Mouse (Mus musculus) CH12.LX (cell line): Measurements from ENCODE around the gene Ggct. TPM values are rescaled to one million over a fixed set of nuclear protein-coding genes. Genes with fewer than 3 reads are reported as not detected.
A peak's percentile ranks its signal among the peaks of the same experiment; 100 is the strongest.

Experiments
- DNase-seq: peaks from one replicate; pipeline ENCODE4 v3.0.0-alpha.2; 2013; ENCODE audit errors: extremely low read depth
- H3K27ac ChIP-seq: 2 replicates; pipeline ENCODE4 v1.5.1; 2012; ENCODE audit warnings: low read depth, mild to moderate bottlenecking, control low read depth, moderate library complexity; ENCODE audit not compliant: insufficient read depth
- H3K27me3 ChIP-seq: replicated peaks from 2 replicates; pipeline ENCODE3; 2012; ENCODE audit warnings: inconsistent platforms
- H3K36me3 ChIP-seq, 2 experiments: replicated peaks in 1 of 2; 2 replicates each; pipeline versions ENCODE3 to v1.6.1; 2012; ENCODE audit warnings: inconsistent platforms in 1 of 2, low read length in 1 of 2, mild to moderate bottlenecking in 1 of 2, mixed read lengths in 1 of 2, moderate library complexity in 1 of 2; ENCODE audit not compliant: control insufficient read depth in 1 of 2, insufficient read depth in 1 of 2
- H3K4me1 ChIP-seq, 2 experiments: 2 replicates each; pipeline ENCODE4 v1.6.1; 2012; ENCODE audit warnings: inconsistent platforms in 1 of 2, moderate library complexity in 1 of 2; ENCODE audit not compliant: insufficient read depth in 2 of 2, control insufficient read depth in 1 of 2
- H3K4me2 ChIP-seq: 2 replicates; pipeline ENCODE4 v1.6.1; 2012; ENCODE audit warnings: low read depth, mild to moderate bottlenecking, control low read depth; ENCODE audit not compliant: poor library complexity, insufficient read depth, severe bottlenecking
- H3K4me3 ChIP-seq, 3 experiments: fragments of 150-350 bp in 1 of 3; sonication (generic) in 1 of 3; replicated peaks in 1 of 3; 2 replicates each; pipeline versions ENCODE3 to v1.5.1; 2011 to 2012; ENCODE audit warnings: low read depth in 2 of 3, low read length in 2 of 3, mild to moderate bottlenecking in 2 of 3, moderate library complexity in 2 of 3, control low read depth in 1 of 3, improper control_type of control experiment in 1 of 3, inconsistent platforms in 1 of 3, mixed read lengths in 1 of 3; ENCODE audit not compliant: poor library complexity in 1 of 3
- H3K79me2 ChIP-seq: replicated peaks from 2 replicates; pipeline ENCODE4 v1.6.1; 2012; ENCODE audit warnings: mild to moderate bottlenecking, moderate library complexity; ENCODE audit not compliant: control insufficient read depth, poor library complexity, insufficient read depth, severe bottlenecking; ENCODE audit errors: extremely low read depth
- H3K9ac ChIP-seq: 2 replicates; pipeline ENCODE4 v1.6.1; 2012; ENCODE audit warnings: low read depth, mild to moderate bottlenecking, control low read depth, moderate library complexity; ENCODE audit not compliant: insufficient read depth
- H3K9me3 ChIP-seq: replicated peaks from 2 replicates; pipeline ENCODE3; 2012; ENCODE audit warnings: low read length, inconsistent platforms, mixed read lengths
- CTCF ChIP-seq, 2 experiments: IDR thresholded peaks in 1 of 2; conservative IDR thresholded peaks in 1 of 2; 2 replicates each; pipeline ENCODE4 v1.5.1; 2011 to 2012; ENCODE audit warnings: low read depth in 2 of 2, low read length in 2 of 2, improper control_type of control experiment in 1 of 2, inconsistent platforms in 1 of 2, mild to moderate bottlenecking in 1 of 2, moderate library complexity in 1 of 2
- ELF1 ChIP-seq: IDR thresholded peaks from 2 replicates; pipeline ENCODE4 v1.6.1; 2014; ENCODE audit warnings: low read depth, mild to moderate bottlenecking, inconsistent platforms, low read length, improper control_type of control experiment
- EP300 ChIP-seq: IDR thresholded peaks from 2 replicates; pipeline ENCODE4 v1.6.1; 2011; ENCODE audit warnings: low read length, improper control_type of control experiment
- ETS1 ChIP-seq: conservative IDR thresholded peaks from 2 replicates; pipeline ENCODE4 v1.6.1; 2012; ENCODE audit warnings: low read depth, mild to moderate bottlenecking, inconsistent platforms, low read length, improper control_type of control experiment, moderate library complexity
- GABPA ChIP-seq: IDR thresholded peaks from 2 replicates; pipeline ENCODE4 v1.6.1; 2012; ENCODE audit warnings: low read depth, low read length, improper control_type of control experiment, inconsistent platforms; ENCODE audit not compliant: insufficient replicate concordance
- HCFC1 ChIP-seq: IDR thresholded peaks from 2 replicates; pipeline ENCODE4 v1.6.1; 2012; ENCODE audit warnings: low read depth, mild to moderate bottlenecking, inconsistent platforms, low read length, improper control_type of control experiment
- IRF4 ChIP-seq: IDR thresholded peaks from 2 replicates; pipeline ENCODE4 v1.6.1; 2014; ENCODE audit warnings: low read depth, mild to moderate bottlenecking, inconsistent platforms, low read length, improper control_type of control experiment
- MAFK ChIP-seq: IDR thresholded peaks from 2 replicates; pipeline ENCODE4 v1.6.1; 2011; ENCODE audit warnings: low read length, improper control_type of control experiment; ENCODE audit not compliant: insufficient replicate concordance
- MAX ChIP-seq: IDR thresholded peaks from 2 replicates; pipeline ENCODE4 v1.6.1; 2011; ENCODE audit warnings: low read length, improper control_type of control experiment
- MEF2A ChIP-seq: IDR thresholded peaks from 2 replicates; pipeline ENCODE4 v1.6.1; 2014; ENCODE audit warnings: low read depth, mild to moderate bottlenecking, inconsistent platforms, low read length, improper control_type of control experiment, borderline replicate concordance
- MYC ChIP-seq: IDR thresholded peaks from 2 replicates; pipeline ENCODE4 v1.6.1; 2011; ENCODE audit warnings: low read depth, mild to moderate bottlenecking, improper control_type of control experiment, low read length
- POLR2AphosphoS2 ChIP-seq: IDR thresholded peaks from 2 replicates; pipeline ENCODE4 v1.6.1; 2011; ENCODE audit warnings: low read depth, low read length, improper control_type of control experiment
- RAD21 ChIP-seq: IDR thresholded peaks from 2 replicates; pipeline ENCODE4 v1.6.1; 2011; ENCODE audit warnings: low read depth, mild to moderate bottlenecking, low read length, improper control_type of control experiment, moderate library complexity
- RCOR1 ChIP-seq: conservative IDR thresholded peaks from 2 replicates; pipeline ENCODE4 v1.6.1; 2012; ENCODE audit warnings: low read depth, mild to moderate bottlenecking, inconsistent platforms, low read length, improper control_type of control experiment
- SMC3 ChIP-seq: IDR thresholded peaks from 2 replicates; pipeline ENCODE4 v1.6.1; 2011; ENCODE audit warnings: low read depth, low read length, improper control_type of control experiment
- USF1 ChIP-seq: IDR thresholded peaks from 2 replicates; pipeline ENCODE4 v1.6.1; 2014; ENCODE audit warnings: low read depth, mild to moderate bottlenecking, inconsistent platforms, low read length, improper control_type of control experiment
- USF2 ChIP-seq: conservative IDR thresholded peaks from 2 replicates; pipeline ENCODE4 v1.6.1; 2011; ENCODE audit warnings: low read depth, low read length, improper control_type of control experiment
- ZC3H11A ChIP-seq: IDR thresholded peaks from 2 replicates; pipeline ENCODE4 v1.6.1; 2012; ENCODE audit warnings: low read depth, mild to moderate bottlenecking, inconsistent platforms, low read length, improper control_type of control experiment
- ZKSCAN1 ChIP-seq: IDR thresholded peaks from 2 replicates; pipeline ENCODE4 v1.6.1; 2012; ENCODE audit warnings: low read depth, inconsistent platforms, low read length, improper control_type of control experiment, borderline replicate concordance
- ZNF384 ChIP-seq: IDR thresholded peaks from 2 replicates; pipeline ENCODE4 v1.6.1; 2012; ENCODE audit warnings: low read depth, low read length, improper control_type of control experiment, inconsistent platforms
- dilution Hi-C: fragments of 300-500 bp; cut with MboI; formaldehyde crosslinking; loops from 2 replicates; pipeline ENCODE4 v1.14.3; 2020; ENCODE audit warnings: low sequenced_read_pairs; ENCODE audit not compliant: extremely low pct_unique_long_range_greater_than_20kb, extremely low pct_ligation_motif_present
- in situ Hi-C: fragments of 300-500 bp; cut with MboI; formaldehyde crosslinking; loops from 3 replicates; pipeline ENCODE4 v1.14.3; 2019; ENCODE audit warnings: low sequenced_read_pairs, low pct_ligation_motif_present, low pct_unique_long_range_greater_than_20kb, mixed read lengths
- polyA plus RNA-seq: library from polyadenylated mRNA; unstranded; fragments of >175 nt; gene quantifications from 2 replicates; pipeline ENCODE4 v1.2.1, GENCODE M21; 2012; ENCODE audit warnings: low read depth; ENCODE audit not compliant: insufficient read length
- total RNA-seq, 2 experiments: library from RNA; depleted of rRNA; stranded (reverse); fragments of 300-350 nt in 1 of 2; fragments of >200 nt in 1 of 2; gene quantifications; 2 replicates each; pipeline ENCODE4 v1.2.3; 2012 to 2014

Gene Ggct
- total and polyA plus RNA-seq, 3 experiments: 9.8 to 24.5 (median 12.7) TPM

DNA sequence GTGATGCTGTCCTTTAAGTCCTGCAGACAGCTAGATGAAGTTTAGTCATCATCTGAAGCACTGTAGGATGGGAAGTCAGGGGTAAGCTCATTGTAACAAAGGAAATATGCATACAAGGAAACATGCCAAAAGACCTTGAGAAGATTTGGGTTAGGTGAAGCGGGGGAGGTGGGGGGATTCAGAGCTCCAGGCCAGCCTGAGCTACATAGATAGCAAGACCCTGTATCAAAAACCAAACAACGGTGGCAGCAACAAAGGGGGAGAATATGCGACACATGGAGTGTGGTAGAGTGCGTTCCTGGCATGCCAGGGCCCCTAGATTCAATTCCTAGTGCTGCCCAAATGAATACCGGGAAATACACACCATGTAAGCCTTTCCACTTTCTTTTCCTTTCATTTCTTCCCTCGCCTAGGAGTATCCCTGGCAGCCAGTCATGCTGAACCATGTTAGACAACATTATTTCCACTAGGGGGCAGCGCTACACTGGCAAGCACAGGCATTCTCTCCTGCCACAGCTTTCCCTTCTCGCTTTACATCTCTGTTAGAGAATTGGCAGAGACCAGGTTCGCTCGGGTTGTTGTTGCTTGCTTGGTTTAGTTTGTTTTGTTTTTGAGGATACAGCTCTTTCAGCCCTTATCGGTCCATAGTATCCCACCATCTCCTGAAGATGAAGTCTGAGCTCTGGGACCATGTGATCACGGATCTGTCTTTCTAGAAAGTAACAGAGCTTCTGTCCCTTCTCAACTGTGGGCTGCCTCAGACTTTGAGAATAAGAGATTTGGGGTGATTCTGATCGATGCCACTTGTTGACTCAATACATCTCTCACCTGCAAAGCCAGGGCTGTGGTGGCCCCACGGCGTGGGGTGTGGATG, 24.2 kb upstream of the Ggct start:
- no peaks in the 10 kb centered on the region for H3K27me3 ChIP-seq
- H3K27ac ChIP-seq: no peak overlapping the region
- H3K36me3 ChIP-seq: no peaks in the 10 kb centered on the region
- no peaks in the 10 kb centered on the region for H3K79me2 ChIP-seq
- peaks cover 4% of the 10 kb centered on the region for H3K9me3 ChIP-seq
- in situ Hi-C loops (loop anchor here (5.0 to 25.0 kb wide), 3 partner anchors 102 to 430 kb away; partner anchors contain the start of genes Fkbp14 and Plekha8), dilution Hi-C loops (no loop called here)
- DNase-seq: peak; percentile 73
- TF ChIP-seq HCFC1: no peak
- no peak for TF ChIP-seq EP300
- TF ChIP-seq GABPA: no peak
- 0 out of 2 replicates have a peak, but pooled peaks have one; percentile 28 for TF ChIP-seq MAX
- TF ChIP-seq USF2: no peak
- peak; percentile 93 for TF ChIP-seq RAD21
- TF ChIP-seq ELF1: no peak
- peak; percentile 57 to 92 for TF ChIP-seq CTCF (conservative IDR thresholded peaks at IDR 0.05 in 1 of 2, IDR thresholded peaks at IDR 0.05 in 1 of 2; ENCODE audit: low read depth in 2 of 2, low read length in 2 of 2)
- TF ChIP-seq ZKSCAN1: no peak
- no peak for TF ChIP-seq MYC
- TF ChIP-seq MAFK: no peak
- TF ChIP-seq RCOR1: no peak
- peak; percentile 66 for TF ChIP-seq ZC3H11A
- no peak for TF ChIP-seq IRF4
- TF ChIP-seq SMC3: peak; percentile 91
- no peak for TF ChIP-seq POLR2AphosphoS2
- TF ChIP-seq ETS1: no peak
- no peak for TF ChIP-seq USF1
- TF ChIP-seq ZNF384: no peak
- 0 out of 2 replicates have a peak, but pooled peaks have one; percentile 17 for TF ChIP-seq MEF2A
- H3K4me3 ChIP-seq: no peak overlapping the region
- H3K4me2 ChIP-seq: peak overlapping the region; percentile 18
- H3K9ac ChIP-seq: no peak overlapping the region
- H3K4me1 ChIP-seq: peaks cover 0 to 22% of the 10 kb centered on the region in 2 experiments; a peak in 3 of 4 replicates
